Mouse (Mus musculus) cerebellum, adult 2 months (tissue): ENCODE data around the gene Mylpf.

Experiments used
- CTCF ChIP-seq: fragments of 200-500 bp; IDR thresholded peaks from 2 replicates; pipeline ENCODE4 v1.5.1; 2011; ENCODE audit warnings: low read depth, mild to moderate bottlenecking, control low read depth, low read length, moderate library complexity, borderline replicate concordance; ENCODE audit not compliant: insufficient read depth
- POLR2A ChIP-seq: fragments of 200-500 bp; IDR thresholded peaks from 2 replicates; pipeline ENCODE4 v1.6.1; 2011; ENCODE audit warnings: low read length, control low read depth, borderline replicate concordance; ENCODE audit not compliant: insufficient read depth

- TF ChIP-seq CTCF (no peak), POLR2A (no peak)
Measured at GRCm38 (mm10) chr7:127211014-127211745, 2.5 kb downstream of the Mylpf start.
